Mouse (Mus musculus): ENCODE results near the gene Nrbf2. TPM values are rescaled to one million over a fixed set of nuclear protein-coding genes. Genes with fewer than 3 reads are reported as not detected.

The Nrbf2 gene
- polyA plus RNA-seq, 1 experiment from 2014 or later = 41.2 TPM

- H3K4me3 ChIP-seq = no peak overlapping the region
- DNase-seq (ENCODE audit: low spot score) = no peak
- H3K27me3 ChIP-seq (ENCODE audit: insufficient read depth, poor library complexity, severe bottlenecking) = no peaks in the 10 kb centered on the region
- no peaks in the 10 kb centered on the region for H3K9me3 ChIP-seq
- WGBS = 91% methylated on average over 6 of the region's 6 CpGs
- peaks cover 76% of the 10 kb centered on the region for H3K36me3 ChIP-seq
- H3K4me1 ChIP-seq (replicated peaks) = no peaks in the 10 kb centered on the region
- no peak overlapping the region for H3K27ac ChIP-seq
Measured at GRCm38 (mm10) chr10:67225528-67225927, 59.6 kb downstream of the Nrbf2 start.

GRCm38 (mm10) chr10:67223942-67224341 is 61.2 kb downstream of the Nrbf2 start:
- 71% methylated on average over 3 of the region's 4 CpGs for WGBS
- H3K27ac ChIP-seq = no peak overlapping the region
- no peak for DNase-seq (ENCODE audit: low spot score)
- no peaks in the 10 kb centered on the region for H3K9me3 ChIP-seq
- H3K36me3 ChIP-seq = peaks cover 78% of the 10 kb centered on the region
- no peak overlapping the region for H3K4me3 ChIP-seq
- H3K27me3 ChIP-seq (ENCODE audit: insufficient read depth, poor library complexity, severe bottlenecking) = no peaks in the 10 kb centered on the region
- no peaks in the 10 kb centered on the region for H3K4me1 ChIP-seq (replicated peaks)

DNA sequence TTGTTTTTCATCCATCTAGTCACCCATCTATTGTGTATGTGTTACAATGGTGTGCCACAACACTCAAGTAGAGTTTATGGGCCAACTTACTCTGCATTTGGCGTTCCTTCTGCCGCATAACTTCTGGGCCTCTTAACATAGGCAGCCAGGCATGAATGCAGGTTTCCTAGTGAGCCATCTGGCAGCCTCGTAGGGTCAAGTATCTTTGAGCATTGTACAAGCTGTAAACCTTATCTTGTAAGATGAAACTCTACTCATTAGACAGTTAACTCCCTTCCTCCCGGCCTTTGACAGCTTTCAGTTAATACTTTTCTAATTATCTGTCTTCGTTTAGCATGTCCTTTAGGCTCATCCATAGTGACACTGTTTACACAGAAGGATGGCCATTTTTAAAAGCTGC is 63.8 kb downstream of the Nrbf2 start:
- Histone ChIP-seq H3K27me3 (ENCODE audit: insufficient read depth, poor library complexity, severe bottlenecking) (no peaks in the 10 kb centered on the region), H3K4me3 (no peak overlapping the region), H3K4me1 (replicated peaks) (no peaks in the 10 kb centered on the region), H3K36me3 (peaks cover 78% of the 10 kb centered on the region), H3K9me3 (no peaks in the 10 kb centered on the region), H3K27ac (no peak overlapping the region)
- no peak for DNase-seq (ENCODE audit: low spot score)
- WGBS = 76% methylated on average over 5 of the region's 5 CpGs

DNA sequence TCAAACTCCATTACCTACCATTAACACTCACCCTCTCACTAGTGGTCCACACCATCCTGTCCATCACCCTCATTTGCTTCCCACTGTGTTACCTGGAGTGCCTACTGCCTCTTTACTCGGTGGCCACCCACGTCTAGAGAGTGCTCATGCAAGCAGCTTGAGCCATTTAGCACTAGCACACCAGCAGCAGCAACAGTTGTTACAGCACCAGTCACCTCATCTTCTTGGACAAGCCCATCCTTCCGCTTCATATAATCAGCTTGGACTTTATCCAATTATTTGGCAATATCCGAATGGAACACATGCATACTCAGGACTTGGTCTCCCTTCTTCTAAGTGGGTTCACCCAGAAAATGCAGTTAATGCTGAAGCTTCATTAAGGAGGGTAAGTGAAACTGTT is 64.9 kb downstream of the Nrbf2 start:
- no peak for DNase-seq (ENCODE audit: low spot score)
- H3K36me3 ChIP-seq = peaks cover 68% of the 10 kb centered on the region
- no peak overlapping the region for H3K4me3 ChIP-seq
- H3K27ac ChIP-seq = no peak overlapping the region
- no peaks in the 10 kb centered on the region for H3K4me1 ChIP-seq (replicated peaks)
- WGBS = 94% methylated on average over 4 of the region's 4 CpGs
- no peaks in the 10 kb centered on the region for H3K9me3 ChIP-seq
- H3K27me3 ChIP-seq (ENCODE audit: insufficient read depth, poor library complexity, severe bottlenecking) = no peaks in the 10 kb centered on the region

- DNase-seq (ENCODE audit: low spot score) = no peak
- no peak overlapping the region for H3K27ac ChIP-seq
- no peaks in the 10 kb centered on the region; the same call in 1 of the 2 replicates for H3K4me1 ChIP-seq (replicated peaks)
- no peaks in the 10 kb centered on the region for H3K9me3 ChIP-seq
- H3K36me3 ChIP-seq = peaks cover 57% of the 10 kb centered on the region
- 91% methylated on average over 18 of the region's 18 CpGs for WGBS
- no peaks in the 10 kb centered on the region for H3K27me3 ChIP-seq (ENCODE audit: insufficient read depth, poor library complexity, severe bottlenecking)
- no peak overlapping the region for H3K4me3 ChIP-seq
Measured at GRCm38 (mm10) chr10:67218873-67219565, 66.1 kb downstream of the Nrbf2 start.

GRCm38 (mm10) chr10:67216872-67217271 is 68.2 kb downstream of the Nrbf2 start:
- Histone ChIP-seq H3K4me3 (no peak overlapping the region), H3K27me3 (ENCODE audit: insufficient read depth, poor library complexity, severe bottlenecking) (no peaks in the 10 kb centered on the region), H3K4me1 (replicated peaks) (peaks cover 2% of the 10 kb centered on the region; the same call in 1 of the 2 replicates), H3K9me3 (no peaks in the 10 kb centered on the region), H3K36me3 (peaks cover 46% of the 10 kb centered on the region), H3K27ac (no peak overlapping the region)
- 88% methylated on average over 3 of the region's 3 CpGs for WGBS
- no peak for DNase-seq (ENCODE audit: low spot score)

Other genes starting within 250 kb of the Nrbf2 start
- 32.7 and 36.7 TPM in 2 replicates for gene Jmjd1c, start 189.2 kb downstream of the Nrbf2 start, polyA plus RNA-seq (2016; fragmentation: Nextera tagmentation; extraction: Ambion mirVana)
- gene Reep3, start 188.4 kb downstream of the Nrbf2 start, polyA plus RNA-seq (2016; fragmentation: Nextera tagmentation; extraction: Ambion mirVana) = 34.7 and 35.1 TPM in 2 replicates